Mouse (Mus musculus): ENCODE data around the gene Ncoa3. TPM values are rescaled to one million over a fixed set of nuclear protein-coding genes. Genes with fewer than 3 reads are reported as not detected.

Gene Ncoa3
- polyA plus RNA-seq, 1 experiment from 2014 or later = 15.5 TPM

GRCm38 (mm10) chr2:165967823-165968555 lies 24.4 kb upstream of the Ncoa3 start:
- H3K27ac ChIP-seq (ENCODE audit: low read length) = no peak overlapping the region
- no peak overlapping the region for H3K4me3 ChIP-seq (ENCODE audit: low read depth, low read length)
- WGBS = 63% methylated on average over 6 of the region's 6 CpGs
- H3K4me1 ChIP-seq (ENCODE audit: control insufficient read depth, insufficient read depth, low read length) = no peaks in the 10 kb centered on the region; the same call in 1 of the 2 replicates
- H3K36me3 ChIP-seq (ENCODE audit: control insufficient read depth, insufficient read depth, low read length) = no peaks in the 10 kb centered on the region
- ATAC-seq = peak; percentile 66; the same call in 1 of the 2 replicates
- no peaks in the 10 kb centered on the region for H3K27me3 ChIP-seq (ENCODE audit: control insufficient read depth, insufficient read depth, low read depth, low read length)
- H3K4me2 ChIP-seq (ENCODE audit: low read length) = no peak overlapping the region
- no peak overlapping the region for H3K9ac ChIP-seq (ENCODE audit: low read depth, low read length)
- no peaks in the 10 kb centered on the region for H3K9me3 ChIP-seq (replicated peaks; ENCODE audit: control insufficient read depth, low read length, poor library complexity, severe bottlenecking)

- Histone ChIP-seq H3K27ac (ENCODE audit: low read length) (no peak overlapping the region), H3K27me3 (ENCODE audit: control insufficient read depth, insufficient read depth, low read depth, low read length) (no peaks in the 10 kb centered on the region), H3K9me3 (replicated peaks; ENCODE audit: control insufficient read depth, low read length, poor library complexity, severe bottlenecking) (no peaks in the 10 kb centered on the region), H3K36me3 (ENCODE audit: control insufficient read depth, insufficient read depth, low read length) (no peaks in the 10 kb centered on the region), H3K4me1 (ENCODE audit: control insufficient read depth, insufficient read depth, low read length) (no peaks in the 10 kb centered on the region; the same call in 1 of the 2 replicates), H3K4me3 (ENCODE audit: low read depth, low read length) (no peak overlapping the region), H3K4me2 (ENCODE audit: low read length) (no peak overlapping the region), H3K9ac (ENCODE audit: low read depth, low read length) (no peak overlapping the region)
- WGBS = 43% methylated on average over 3 of the region's 3 CpGs
- no peak for ATAC-seq
Measured at GRCm38 (mm10) chr2:165968876-165969275, 23.6 kb upstream of the Ncoa3 start.

- H3K27me3 ChIP-seq (ENCODE audit: control insufficient read depth, insufficient read depth, low read depth, low read length) = no peaks in the 10 kb centered on the region
- H3K4me2 ChIP-seq (ENCODE audit: low read length) = no peak overlapping the region
- H3K27ac ChIP-seq (ENCODE audit: low read length) = no peak overlapping the region
- ATAC-seq = no peak
- H3K4me3 ChIP-seq (ENCODE audit: low read depth, low read length) = no peak overlapping the region
- 75% methylated on average over 8 of the region's 8 CpGs for WGBS
- H3K36me3 ChIP-seq (ENCODE audit: control insufficient read depth, insufficient read depth, low read length) = no peaks in the 10 kb centered on the region
- H3K9me3 ChIP-seq (replicated peaks; ENCODE audit: control insufficient read depth, low read length, poor library complexity, severe bottlenecking) = no peaks in the 10 kb centered on the region
- H3K9ac ChIP-seq (ENCODE audit: low read depth, low read length) = no peak overlapping the region
- H3K4me1 ChIP-seq (ENCODE audit: control insufficient read depth, insufficient read depth, low read length) = no peaks in the 10 kb centered on the region; the same call in 1 of the 2 replicates
Measured at GRCm38 (mm10) chr2:165969391-165969790, 23.0 kb upstream of the Ncoa3 start.

GRCm38 (mm10) chr2:165969961-165970360 lies 22.5 kb upstream of the Ncoa3 start:
- H3K4me3 ChIP-seq (ENCODE audit: low read depth, low read length) = no peak overlapping the region
- ATAC-seq = no peak
- H3K27me3 ChIP-seq (ENCODE audit: control insufficient read depth, insufficient read depth, low read depth, low read length) = no peaks in the 10 kb centered on the region
- H3K27ac ChIP-seq (ENCODE audit: low read length) = no peak overlapping the region
- no peaks in the 10 kb centered on the region for H3K9me3 ChIP-seq (replicated peaks; ENCODE audit: control insufficient read depth, low read length, poor library complexity, severe bottlenecking)
- 91% methylated on average over 13 of the region's 13 CpGs for WGBS
- H3K36me3 ChIP-seq (ENCODE audit: control insufficient read depth, insufficient read depth, low read length) = no peaks in the 10 kb centered on the region
- no peak overlapping the region for H3K4me2 ChIP-seq (ENCODE audit: low read length)
- no peaks in the 10 kb centered on the region; the same call in 1 of the 2 replicates for H3K4me1 ChIP-seq (ENCODE audit: control insufficient read depth, insufficient read depth, low read length)
- H3K9ac ChIP-seq (ENCODE audit: low read depth, low read length) = no peak overlapping the region

- H3K9ac ChIP-seq (ENCODE audit: low read depth, low read length) = no peak overlapping the region
- no peaks in the 10 kb centered on the region for H3K27me3 ChIP-seq (ENCODE audit: control insufficient read depth, insufficient read depth, low read depth, low read length)
- H3K36me3 ChIP-seq (ENCODE audit: control insufficient read depth, insufficient read depth, low read length) = no peaks in the 10 kb centered on the region
- H3K9me3 ChIP-seq (replicated peaks; ENCODE audit: control insufficient read depth, low read length, poor library complexity, severe bottlenecking) = no peaks in the 10 kb centered on the region
- ATAC-seq = no peak
- no peaks in the 10 kb centered on the region; the same call in 1 of the 2 replicates for H3K4me1 ChIP-seq (ENCODE audit: control insufficient read depth, insufficient read depth, low read length)
- WGBS = 97% methylated on average over 7 of the region's 7 CpGs
- H3K4me2 ChIP-seq (ENCODE audit: low read length) = no peak overlapping the region
- no peak overlapping the region for H3K4me3 ChIP-seq (ENCODE audit: low read depth, low read length)
- H3K27ac ChIP-seq (ENCODE audit: low read length) = no peak overlapping the region
Measured at GRCm38 (mm10) chr2:165970767-165971166, 21.7 kb upstream of the Ncoa3 start.

GRCm38 (mm10) chr2:165974383-165974782 lies 18.1 kb upstream of the Ncoa3 start:
- Histone ChIP-seq H3K27me3 (ENCODE audit: control insufficient read depth, insufficient read depth, low read depth, low read length) (no peaks in the 10 kb centered on the region), H3K27ac (ENCODE audit: low read length) (no peak overlapping the region), H3K9me3 (replicated peaks; ENCODE audit: control insufficient read depth, low read length, poor library complexity, severe bottlenecking) (no peaks in the 10 kb centered on the region), H3K36me3 (ENCODE audit: control insufficient read depth, insufficient read depth, low read length) (no peaks in the 10 kb centered on the region), H3K4me2 (ENCODE audit: low read length) (no peak overlapping the region), H3K4me1 (ENCODE audit: control insufficient read depth, insufficient read depth, low read length) (no peaks in the 10 kb centered on the region), H3K4me3 (ENCODE audit: low read depth, low read length) (no peak overlapping the region), H3K9ac (ENCODE audit: low read depth, low read length) (no peak overlapping the region)
- ATAC-seq = no peak
- WGBS = 87% methylated on average over 1 of the region's 1 CpGs

GRCm38 (mm10) chr2:165976186-165976585 lies 16.2 kb upstream of the Ncoa3 start:
- no peak overlapping the region for H3K4me2 ChIP-seq (ENCODE audit: low read length)
- no peaks in the 10 kb centered on the region for H3K27me3 ChIP-seq (ENCODE audit: control insufficient read depth, insufficient read depth, low read depth, low read length)
- H3K27ac ChIP-seq (ENCODE audit: low read length) = no peak overlapping the region
- H3K4me3 ChIP-seq (ENCODE audit: low read depth, low read length) = no peak overlapping the region
- H3K4me1 ChIP-seq (ENCODE audit: control insufficient read depth, insufficient read depth, low read length) = no peaks in the 10 kb centered on the region
- 87% methylated on average over 3 of the region's 3 CpGs for WGBS
- no peaks in the 10 kb centered on the region for H3K36me3 ChIP-seq (ENCODE audit: control insufficient read depth, insufficient read depth, low read length)
- no peak for ATAC-seq
- no peaks in the 10 kb centered on the region for H3K9me3 ChIP-seq (replicated peaks; ENCODE audit: control insufficient read depth, low read length, poor library complexity, severe bottlenecking)
- no peak overlapping the region for H3K9ac ChIP-seq (ENCODE audit: low read depth, low read length)

- Histone ChIP-seq H3K9ac (ENCODE audit: low read depth, low read length) (no peak overlapping the region), H3K4me2 (ENCODE audit: low read length) (no peak overlapping the region), H3K4me1 (ENCODE audit: control insufficient read depth, insufficient read depth, low read length) (no peaks in the 10 kb centered on the region), H3K9me3 (replicated peaks; ENCODE audit: control insufficient read depth, low read length, poor library complexity, severe bottlenecking) (no peaks in the 10 kb centered on the region), H3K27me3 (ENCODE audit: control insufficient read depth, insufficient read depth, low read depth, low read length) (no peaks in the 10 kb centered on the region), H3K4me3 (ENCODE audit: low read depth, low read length) (no peak overlapping the region), H3K36me3 (ENCODE audit: control insufficient read depth, insufficient read depth, low read length) (no peaks in the 10 kb centered on the region), H3K27ac (ENCODE audit: low read length) (no peak overlapping the region)
- no peak for ATAC-seq
- WGBS = 72% methylated on average over 5 of the region's 5 CpGs
Measured at GRCm38 (mm10) chr2:165976874-165977273, 15.6 kb upstream of the Ncoa3 start.

GRCm38 (mm10) chr2:165978119-165978518 lies 14.3 kb upstream of the Ncoa3 start:
- no peak for ATAC-seq
- Histone ChIP-seq H3K4me1 (ENCODE audit: control insufficient read depth, insufficient read depth, low read length) (no peaks in the 10 kb centered on the region), H3K27ac (ENCODE audit: low read length) (no peak overlapping the region), H3K9ac (ENCODE audit: low read depth, low read length) (no peak overlapping the region), H3K27me3 (ENCODE audit: control insufficient read depth, insufficient read depth, low read depth, low read length) (no peaks in the 10 kb centered on the region), H3K4me3 (ENCODE audit: low read depth, low read length) (no peak overlapping the region), H3K36me3 (ENCODE audit: control insufficient read depth, insufficient read depth, low read length) (no peaks in the 10 kb centered on the region), H3K4me2 (ENCODE audit: low read length) (no peak overlapping the region), H3K9me3 (replicated peaks; ENCODE audit: control insufficient read depth, low read length, poor library complexity, severe bottlenecking) (no peaks in the 10 kb centered on the region)
- 93% methylated on average over 1 of the region's 1 CpGs for WGBS
